Mouse (Mus musculus) cortical plate, adult 2 months (tissue): ENCODE results near the gene L3mbtl1.

Source experiments
- CTCF ChIP-seq: fragments of 200-500 bp; IDR thresholded peaks from 2 replicates; pipeline ENCODE4 v1.5.1; 2011; ENCODE audit warnings: mild to moderate bottlenecking, control low read depth, low read length; ENCODE audit not compliant: insufficient read depth; ENCODE audit errors: extremely low read depth
- POLR2A ChIP-seq: fragments of 200-500 bp; IDR thresholded peaks from 2 replicates; pipeline ENCODE4 v1.6.1; 2011; ENCODE audit warnings: mild to moderate bottlenecking, low read length, control low read depth; ENCODE audit not compliant: insufficient read depth; ENCODE audit errors: extremely low read depth

- no peak for TF ChIP-seq CTCF
- no peak for TF ChIP-seq POLR2A
These were observed 42.7 kb downstream of the L3mbtl1 start for GRCm38 (mm10) chr2:162985923-162986322.
